Mouse (Mus musculus) liver, embryonic 14.5 days (tissue): ENCODE data around the gene Ankrd23. TPM values are rescaled to one million over a fixed set of nuclear protein-coding genes. Genes with fewer than 3 reads are reported as not detected.

Experiments
- ATAC-seq: fragments of 200-750 bp; cut with Nextera tagmentation; 2 replicates; pipeline ENCODE4 v1.8.0; 2017; ENCODE audit warnings: moderate number of reproducible peaks, mild to moderate bottlenecking, moderate library complexity; ENCODE audit not compliant: insufficient read depth
- DNase-seq, 3 experiments: peaks; one replicate each; pipeline ENCODE4 v3.0.0-alpha.2; 2012 to 2013; ENCODE audit warnings: low read depth in 3 of 3, low spot score in 3 of 3
- H3K27ac ChIP-seq: fragments of 300-500 bp; sonication (generic); 2 replicates; pipeline ENCODE4 v1.5.1; 2014; ENCODE audit warnings: moderate library complexity, mild to moderate bottlenecking, control low read depth, inconsistent platforms
- H3K27me3 ChIP-seq: fragments of 300-500 bp; sonication (generic); 2 replicates; pipeline ENCODE4 v1.6.1; 2014; ENCODE audit warnings: mild to moderate bottlenecking, low read length, moderate library complexity; ENCODE audit not compliant: control insufficient read depth, insufficient read depth
- H3K36me3 ChIP-seq: fragments of 300-500 bp; sonication (generic); replicated peaks from 2 replicates; pipeline ENCODE4 v1.6.1; 2014; ENCODE audit warnings: low read depth; ENCODE audit not compliant: control insufficient read depth, insufficient read depth
- H3K4me1 ChIP-seq, 2 experiments: fragments of 200-500 bp in 1 of 2; fragments of 300-500 bp in 1 of 2; sonication (generic) in 1 of 2; replicated peaks; 2 replicates each; pipeline ENCODE4 v1.6.1; 2012 to 2014; ENCODE audit warnings: antibody characterized with exemption in 1 of 2, inconsistent platforms in 1 of 2, low read length in 1 of 2; ENCODE audit not compliant: control insufficient read depth in 2 of 2, insufficient read depth in 2 of 2
- H3K4me2 ChIP-seq: fragments of 300-500 bp; sonication (generic); 2 replicates; pipeline ENCODE4 v1.6.1; 2014; ENCODE audit warnings: low read depth, mild to moderate bottlenecking, control low read depth, moderate library complexity
- H3K4me3 ChIP-seq, 2 experiments: fragments of 200-500 bp in 1 of 2; fragments of 300-500 bp in 1 of 2; sonication (generic) in 1 of 2; 2 replicates each; pipeline ENCODE4 v1.5.1; 2012 to 2014; ENCODE audit warnings: low read depth in 2 of 2, low read length in 2 of 2, mild to moderate bottlenecking in 2 of 2, control low read depth in 1 of 2, inconsistent platforms in 1 of 2, moderate library complexity in 1 of 2; ENCODE audit not compliant: insufficient read depth in 1 of 2
- H3K9ac ChIP-seq: fragments of 300-500 bp; sonication (generic); replicated peaks from 2 replicates; pipeline ENCODE4 v1.6.1; 2014; ENCODE audit warnings: mild to moderate bottlenecking, control low read depth, moderate library complexity
- H3K9me3 ChIP-seq: fragments of 300-500 bp; sonication (generic); 2 replicates; pipeline ENCODE4 v1.6.1; 2016; ENCODE audit warnings: low read length, mixed read lengths; ENCODE audit not compliant: control insufficient read depth
- CTCF ChIP-seq: IDR thresholded peaks from 2 replicates; pipeline ENCODE4 v1.5.1; 2016; ENCODE audit warnings: antibody characterized with exemption, low read depth, control low read depth
- EP300 ChIP-seq: IDR thresholded peaks from 2 replicates; pipeline ENCODE4 v1.6.1; 2016; ENCODE audit warnings: antibody characterized with exemption, low read depth
- whole genome bisulfite sequencing: fragments of 180-500 bp; shearing (Covaris S2); extraction: QIAGEN DNeasy Blood & Tissue Kit; methylation state at CpG from one replicate; pipeline ENCODE4 v1.1.7; 2014; ENCODE audit not compliant: insufficient replicate concordance; 5-methylcytosine and 5-hydroxymethylcytosine counted together
- polyA plus RNA-seq, 2 experiments: library from polyadenylated mRNA; depleted of rRNA in 1 of 2; stranded (reverse) in 1 of 2; unstranded in 1 of 2; fragments of >200 nt; fragmentation: Nextera tagmentation in 1 of 2; extraction: Ambion mirVana in 1 of 2; gene quantifications; 2 replicates each; pipeline versions ENCODE4 v1.2.1 to v1.2.3; 2012 to 2014

Gene Ankrd23
- polyA plus RNA-seq, 2 experiments: 0.80 to 2.3 TPM

DNA sequence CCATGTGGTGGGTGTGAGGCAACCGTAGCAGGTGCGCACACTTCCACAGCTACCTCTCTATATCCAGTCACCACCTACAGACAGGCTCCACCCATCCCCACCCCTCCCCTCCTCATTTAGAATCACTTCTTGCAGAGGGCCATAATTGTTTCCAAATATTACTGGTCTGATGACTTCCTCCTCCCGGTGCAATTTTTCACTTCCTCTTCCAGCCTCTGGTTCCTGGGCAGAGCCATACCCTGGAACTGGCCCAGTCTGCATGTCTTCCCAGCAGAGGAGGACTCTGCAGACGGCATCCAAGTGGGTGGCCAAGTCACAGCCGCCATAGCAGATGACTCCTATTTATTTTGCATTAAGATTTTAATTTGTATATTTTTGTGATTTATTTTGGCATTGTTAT, 28.4 kb downstream of the Ankrd23 start:
- Histone ChIP-seq H3K27ac (no peak overlapping the region), H3K4me2 (no peak overlapping the region), H3K4me3 (no peak overlapping the region), H3K36me3 (no peaks in the 10 kb centered on the region), H3K9me3 (no peaks in the 10 kb centered on the region), H3K9ac (no peak overlapping the region), H3K4me1 (peaks cover 4% of the 10 kb centered on the region in 2 experiments), H3K27me3 (no peaks in the 10 kb centered on the region)
- TF ChIP-seq EP300 (no peak), CTCF (no peak)
- 50% methylated on average over 5 of the region's 5 CpGs for WGBS
- no peak for DNase-seq
- no peak for ATAC-seq

DNA sequence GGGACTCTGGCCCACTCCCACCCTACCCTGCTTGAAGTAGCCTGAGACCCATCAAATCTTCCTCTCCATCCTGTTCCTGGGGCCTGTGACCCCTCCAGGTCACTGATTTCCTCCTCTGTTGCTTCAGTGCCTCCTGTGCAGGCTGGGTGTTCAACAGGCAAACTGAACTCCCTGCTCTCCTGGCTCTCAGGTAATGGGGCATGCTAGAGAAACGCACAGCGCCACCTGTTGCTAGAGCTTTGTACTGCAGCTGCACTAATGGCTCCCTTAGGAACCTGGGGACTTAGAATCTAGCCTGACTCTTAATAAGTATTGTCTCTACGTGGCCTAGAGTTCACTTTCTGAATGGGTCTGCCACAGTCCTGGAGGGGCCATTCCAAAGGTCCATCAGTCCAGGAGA, 35.4 kb downstream of the Ankrd23 start:
- Histone ChIP-seq H3K4me3 (no peak overlapping the region), H3K27ac (no peak overlapping the region), H3K9ac (no peak overlapping the region), H3K4me1 (no peaks in the 10 kb centered on the region), H3K9me3 (no peaks in the 10 kb centered on the region), H3K4me2 (no peak overlapping the region), H3K27me3 (no peaks in the 10 kb centered on the region), H3K36me3 (no peaks in the 10 kb centered on the region)
- ATAC-seq (no peak), DNase-seq (peak in 2 of 3 experiments; percentile 41 to 45)
- TF ChIP-seq CTCF: peak; percentile 96
- TF ChIP-seq EP300: no peak
- WGBS: 4% methylated on average over 3 of the region's 3 CpGs

DNA sequence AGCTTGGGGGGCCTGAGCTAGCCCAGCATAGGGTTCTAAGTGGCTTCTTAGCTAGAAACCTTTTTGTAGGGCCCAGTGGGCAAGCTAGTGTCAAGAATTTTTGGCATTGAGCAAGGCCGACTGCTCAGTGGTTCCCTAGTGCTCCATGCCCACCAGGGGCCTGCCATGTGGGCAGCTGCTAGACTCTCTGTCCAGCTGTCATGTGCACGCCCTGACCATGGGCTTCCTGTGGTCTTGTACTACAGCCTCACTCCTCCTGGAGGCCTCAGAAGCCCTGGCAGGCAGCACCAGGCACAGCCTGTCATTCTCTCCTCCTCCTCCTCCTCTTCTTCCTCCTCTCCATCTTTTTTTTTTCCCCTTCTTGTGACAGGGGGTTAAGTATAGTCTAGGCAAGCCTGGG, 39.4 kb downstream of the Ankrd23 start:
- Histone ChIP-seq H3K36me3 (no peaks in the 10 kb centered on the region), H3K4me3 (no peak overlapping the region)
- 64% methylated on average over 2 of the region's 2 CpGs for WGBS

DNA sequence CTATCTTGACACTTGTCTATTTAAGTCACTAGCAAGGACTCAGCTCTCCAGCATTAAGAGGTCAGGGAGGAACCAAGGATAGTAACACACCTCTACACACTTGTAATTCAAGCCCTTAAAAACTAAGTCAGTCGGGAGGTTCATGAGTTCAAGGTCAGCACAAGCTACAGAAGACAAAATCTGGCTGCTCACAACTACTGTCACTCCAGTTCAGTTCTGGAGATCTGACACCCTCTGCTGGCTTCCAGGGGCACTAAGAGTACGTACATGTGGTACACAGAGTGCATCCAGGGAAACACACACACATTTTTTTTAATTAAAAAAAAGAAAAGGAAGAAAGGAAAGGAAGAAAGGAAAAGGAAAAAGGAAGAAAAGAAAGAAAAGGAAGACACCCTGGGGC, 40.0 kb downstream of the Ankrd23 start:
- Histone ChIP-seq H3K9me3 (no peaks in the 10 kb centered on the region), H3K4me3 (no peak overlapping the region), H3K27ac (no peak overlapping the region), H3K4me2 (no peak overlapping the region), H3K36me3 (no peaks in the 10 kb centered on the region), H3K27me3 (no peaks in the 10 kb centered on the region), H3K4me1 (no peaks in the 10 kb centered on the region), H3K9ac (no peak overlapping the region)
- TF ChIP-seq EP300: no peak
- peak; percentile 36 for TF ChIP-seq CTCF
- DNase-seq: no peak
- 41% methylated on average over 2 of the region's 2 CpGs for WGBS
- ATAC-seq: no peak

More for the DNA sequence above, 39.4 kb downstream of the Ankrd23 start:
- Histone ChIP-seq H3K27me3 (no peaks in the 10 kb centered on the region), H3K9me3 (no peaks in the 10 kb centered on the region), H3K9ac (no peak overlapping the region), H3K4me1 (no peaks in the 10 kb centered on the region), H3K27ac (no peak overlapping the region), H3K4me2 (no peak overlapping the region)
- ATAC-seq: no peak
- DNase-seq: no peak
- TF ChIP-seq CTCF: no peak
- TF ChIP-seq EP300: no peak

DNA sequence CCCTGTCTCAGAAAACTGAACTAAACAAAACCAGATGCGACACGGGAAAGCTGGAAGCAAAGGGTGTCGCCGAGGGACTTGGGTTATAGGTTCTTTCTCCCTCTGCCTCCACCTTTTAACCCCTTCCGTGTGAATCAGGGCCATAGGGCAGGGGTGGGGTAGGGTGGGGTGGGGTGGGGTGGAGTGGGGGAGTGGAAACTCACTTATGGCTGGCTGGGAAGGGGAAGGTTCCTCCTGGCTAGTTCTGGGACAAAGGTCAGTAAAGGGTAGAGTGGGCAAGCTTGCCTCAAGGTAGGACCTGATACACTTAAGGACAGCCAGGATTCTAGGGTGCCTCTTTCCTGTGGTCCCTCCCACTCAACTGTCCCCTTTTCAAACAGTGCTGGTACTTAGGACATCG, 43.4 kb downstream of the Ankrd23 start:
- ATAC-seq (no peak), DNase-seq (no peak)
- no peaks in the 10 kb centered on the region for H3K27me3 ChIP-seq
- H3K4me1 ChIP-seq: no peaks in the 10 kb centered on the region
- no peak overlapping the region for H3K4me3 ChIP-seq
- no peak overlapping the region for H3K4me2 ChIP-seq
- H3K27ac ChIP-seq: no peak overlapping the region
- no peaks in the 10 kb centered on the region for H3K9me3 ChIP-seq
- no peak overlapping the region for H3K9ac ChIP-seq
- no peak for TF ChIP-seq CTCF
- TF ChIP-seq EP300: no peak
- H3K36me3 ChIP-seq: no peaks in the 10 kb centered on the region
- 80% methylated on average over 6 of the region's 6 CpGs for WGBS
